Mouse (Mus musculus) layer of hippocampus, adult 2 months (tissue): ENCODE results near the gene Eef1e1. TPM values are rescaled to one million over a fixed set of nuclear protein-coding genes. Genes with fewer than 3 reads are reported as not detected.
A peak's percentile ranks its signal among the peaks of the same experiment; 100 is the strongest.
"Not testable (repeated sequence)": the region's sequence is repeated elsewhere in the genome, so short reads cannot be mapped to it uniquely, and the experiment has no call there.

ENCODE experiments used
- DNase-seq, 2 experiments: peaks; one replicate each; pipeline ENCODE4 v3.0.0; 2022; ENCODE audit warnings: low spot score in 2 of 2
- H3K27ac ChIP-seq: fragments of 200-600 bp; 2 replicates; pipeline ENCODE4 v1.8.1; 2022
- H3K4me3 ChIP-seq: fragments of 200-600 bp; 2 replicates; pipeline ENCODE4 v1.8.1; 2022; ENCODE audit warnings: mild to moderate bottlenecking
- CTCF ChIP-seq: fragments of 200-600 bp; conservative IDR thresholded peaks from 2 replicates; pipeline ENCODE4 v1.8.1; 2022; ENCODE audit warnings: antibody characterized with exemption, mild to moderate bottlenecking, moderate library complexity
- long read RNA-seq, 2 experiments: library from polyadenylated mRNA; stranded (forward); transcript quantifications; one replicate each; pipeline ENCODE4 v2.0.0; 2021; ENCODE audit warnings: borderline mapping rate in 2 of 2
- total RNA-seq, 2 experiments: library from RNA; stranded (reverse); gene quantifications; 2 replicates each; pipeline ENCODE4 v1.2.3; 2021

The Eef1e1 gene
- total RNA-seq = 10 to 100 TPM; 30.0 to 30.6 TPM
- long read RNA-seq, experiment 1, transcript Eef1e1-201 (4 exons, 2,553 nt) = major isoform, 23 of 28 reads
- long read RNA-seq, experiment 1, partial matches to known transcripts = 3 of 28 reads
- long read RNA-seq, experiment 1, other reads (novel, unspliced or antisense) = 2 of 28 reads
- long read RNA-seq, experiment 2, transcript Eef1e1-201 (4 exons, 2,553 nt) = major isoform, 24 of 29 reads
- long read RNA-seq, experiment 2, partial matches to known transcripts = 3 of 29 reads
- long read RNA-seq, experiment 2, other reads (novel, unspliced or antisense) = 0 of 29 reads

DNA sequence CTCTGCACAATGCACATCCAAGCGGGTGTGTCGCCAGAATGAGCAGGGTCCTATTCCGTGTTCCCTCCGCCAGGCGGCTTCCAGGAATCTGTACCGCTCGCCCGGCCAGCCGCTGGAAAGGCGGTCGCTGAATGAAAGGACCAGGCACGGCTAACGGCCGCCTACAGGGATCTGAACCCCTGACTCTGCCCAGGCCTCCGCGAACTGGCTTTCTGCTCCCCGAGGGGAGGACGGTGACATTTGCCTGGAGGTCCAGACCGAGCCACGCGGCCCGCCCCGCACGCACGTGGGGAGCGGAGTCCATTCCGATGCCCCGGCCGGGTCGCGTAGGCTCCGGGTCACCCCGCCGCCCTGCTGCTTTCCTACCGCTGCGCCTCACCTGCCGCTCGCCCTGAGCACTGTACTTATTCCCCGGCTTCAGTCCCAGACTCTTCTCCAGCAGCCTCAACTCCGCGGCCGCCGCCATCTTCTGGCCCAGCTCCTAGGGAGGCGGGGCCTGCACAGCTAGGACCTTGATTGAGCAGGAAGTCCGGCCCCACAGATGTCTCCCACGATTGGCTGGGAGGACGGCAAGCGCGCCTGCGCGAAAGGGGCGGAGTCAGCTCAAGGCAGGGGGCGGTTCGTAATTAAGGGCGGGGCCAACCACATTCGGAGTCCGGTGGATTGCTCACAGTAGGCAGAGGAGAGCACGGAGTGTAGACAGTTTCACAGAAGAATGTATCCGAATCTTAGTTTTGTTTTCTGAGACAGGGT is at the start of gene Eef1e1:
Gene Eef1e1 (minus strand): TSS at position 531 of the 753 bp plus-strand sequence.
- Histone ChIP-seq H3K4me3 (peak within 1 kb of the TSS; percentile 99), H3K27ac (peak within 1 kb of the TSS; percentile 87)
- TF ChIP-seq CTCF = peak; percentile 86
- DNase-seq = peak; percentile 95 to 97

DNA sequence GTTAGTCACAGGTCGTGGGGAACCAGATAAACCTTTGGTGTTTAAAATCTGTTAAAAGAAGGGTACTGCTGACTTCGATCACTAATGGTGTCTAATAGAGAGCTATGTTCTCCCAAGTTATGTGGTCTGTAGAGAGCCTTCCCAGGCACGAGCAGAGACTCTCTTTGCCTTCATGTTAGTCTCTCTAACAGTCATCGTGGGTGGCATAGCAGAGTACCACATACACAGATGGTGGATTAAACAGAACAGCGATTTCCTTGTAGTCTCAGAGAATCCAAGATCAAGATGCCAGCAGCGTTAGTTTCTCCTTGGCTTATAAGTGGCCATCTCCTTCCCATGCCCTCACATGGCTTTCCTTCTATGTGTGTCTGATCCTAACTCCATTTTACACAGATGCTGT is 32.0 kb upstream of the Eef1e1 start:
- no peak for TF ChIP-seq CTCF
- Histone ChIP-seq H3K27ac (no peak overlapping the region), H3K4me3 (no peak overlapping the region)
- no peak for DNase-seq

DNA sequence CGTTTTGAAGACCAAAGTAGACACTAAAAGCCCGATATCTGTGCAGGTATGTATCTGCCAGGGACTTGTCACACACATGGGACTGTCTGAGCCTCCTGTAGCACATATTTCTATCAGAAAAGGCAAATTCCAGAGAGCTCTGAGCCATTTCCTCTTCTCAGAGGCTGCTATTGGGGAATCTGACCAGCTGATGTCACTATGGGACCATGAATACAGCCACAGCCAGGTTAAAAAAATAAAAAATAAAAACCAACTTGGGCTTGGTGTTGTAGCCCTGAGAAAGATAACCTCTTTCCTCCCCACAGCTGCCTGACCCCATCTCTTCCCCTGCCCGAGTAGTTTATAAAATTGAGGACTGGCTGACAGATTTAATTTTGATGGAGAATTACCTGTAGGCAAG is 31.2 kb upstream of the Eef1e1 start:
- Histone ChIP-seq H3K27ac (no peak overlapping the region), H3K4me3 (no peak overlapping the region)
- peak; percentile 16 to 51 for DNase-seq
- TF ChIP-seq CTCF = peak; percentile 85

DNA sequence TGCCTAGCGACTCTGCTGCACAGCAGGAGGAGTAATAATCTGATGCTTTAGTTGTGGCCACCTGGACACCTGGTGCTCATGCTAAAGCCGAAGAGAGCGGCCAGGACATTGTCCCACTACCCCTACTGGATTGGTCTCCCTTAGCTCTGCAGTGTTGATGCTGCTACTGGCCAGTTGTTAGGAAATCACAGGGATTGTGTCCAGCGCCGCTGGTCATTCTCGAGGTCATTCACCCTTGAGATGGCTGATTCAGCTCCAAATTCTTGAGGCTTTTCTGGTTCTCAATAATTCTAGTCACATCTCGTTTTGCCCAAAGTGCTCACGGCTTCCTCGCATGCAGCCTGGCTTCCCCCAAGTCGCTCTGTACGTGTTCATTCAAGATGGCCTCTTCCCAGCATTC is 29.9 kb upstream of the Eef1e1 start:
- no peak overlapping the region for H3K4me3 ChIP-seq
- no peak for TF ChIP-seq CTCF
- no peak for DNase-seq
- H3K27ac ChIP-seq = no peak overlapping the region

DNA sequence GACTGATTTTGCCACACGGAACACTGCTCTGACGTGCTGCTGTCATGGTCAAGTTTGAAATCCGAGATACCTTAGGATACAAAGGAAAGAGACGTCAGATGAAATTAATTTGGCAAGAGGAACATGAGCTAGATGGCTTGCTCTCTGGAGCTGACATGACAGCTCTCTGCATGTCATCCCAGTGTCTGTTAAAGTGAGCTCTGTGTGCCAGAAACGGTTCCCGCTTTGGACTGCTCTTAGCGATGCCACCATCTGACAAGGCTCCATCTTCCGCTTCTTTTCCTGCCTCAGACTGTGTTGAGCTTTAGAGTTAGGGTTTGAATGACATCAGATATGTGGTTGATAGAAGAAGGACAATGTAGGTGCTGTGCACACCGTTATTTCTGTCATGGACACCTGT is 13.5 kb upstream of the Eef1e1 start:
- TF ChIP-seq CTCF = no peak
- Histone ChIP-seq H3K27ac (no peak overlapping the region), H3K4me3 (no peak overlapping the region)
- DNase-seq = no peak

DNA sequence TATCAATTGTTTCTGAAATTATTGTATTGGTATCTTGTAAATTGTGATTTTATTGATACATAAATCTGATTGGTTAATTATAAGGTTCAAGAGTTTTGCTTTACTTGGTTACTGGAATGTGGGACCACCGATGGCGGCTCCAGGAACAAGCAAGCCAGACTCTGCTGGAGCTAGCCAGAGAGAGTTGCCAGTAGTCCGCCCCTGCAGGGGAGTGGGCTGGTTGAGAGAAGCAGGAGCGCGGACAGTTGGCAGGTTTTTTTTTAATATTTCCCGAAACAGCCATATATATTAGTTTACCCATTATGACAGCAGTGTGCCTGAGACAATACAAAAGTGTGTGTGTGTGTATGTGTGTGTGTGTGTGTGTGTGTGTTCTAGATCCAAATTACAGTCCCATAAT is 12.6 kb upstream of the Eef1e1 start:
- DNase-seq, H3K27ac ChIP-seq, H3K4me3 ChIP-seq: not testable (repeated sequence)

- no peak for TF ChIP-seq CTCF
- DNase-seq = no peak
- no peak overlapping the region for H3K27ac ChIP-seq
These were observed 11.2 kb upstream of the Eef1e1 start for GRCm38 (mm10) chr13:38670051-38670450.

GRCm38 (mm10) chr13:38668514-38668913 is 9.7 kb upstream of the Eef1e1 start:
- H3K4me3 ChIP-seq = no peak overlapping the region
- TF ChIP-seq CTCF = peak; percentile 74
- DNase-seq = no peak
- H3K27ac ChIP-seq = no peak overlapping the region

More at GRCm38 (mm10) chr13:38670051-38670450, 11.2 kb upstream of the Eef1e1 start:
- no peak overlapping the region for H3K4me3 ChIP-seq

GRCm38 (mm10) chr13:38664753-38665152 is 5.9 kb upstream of the Eef1e1 start:
- Histone ChIP-seq H3K4me3 (no peak overlapping the region), H3K27ac (no peak overlapping the region)
- DNase-seq = no peak
- TF ChIP-seq CTCF = no peak

DNA sequence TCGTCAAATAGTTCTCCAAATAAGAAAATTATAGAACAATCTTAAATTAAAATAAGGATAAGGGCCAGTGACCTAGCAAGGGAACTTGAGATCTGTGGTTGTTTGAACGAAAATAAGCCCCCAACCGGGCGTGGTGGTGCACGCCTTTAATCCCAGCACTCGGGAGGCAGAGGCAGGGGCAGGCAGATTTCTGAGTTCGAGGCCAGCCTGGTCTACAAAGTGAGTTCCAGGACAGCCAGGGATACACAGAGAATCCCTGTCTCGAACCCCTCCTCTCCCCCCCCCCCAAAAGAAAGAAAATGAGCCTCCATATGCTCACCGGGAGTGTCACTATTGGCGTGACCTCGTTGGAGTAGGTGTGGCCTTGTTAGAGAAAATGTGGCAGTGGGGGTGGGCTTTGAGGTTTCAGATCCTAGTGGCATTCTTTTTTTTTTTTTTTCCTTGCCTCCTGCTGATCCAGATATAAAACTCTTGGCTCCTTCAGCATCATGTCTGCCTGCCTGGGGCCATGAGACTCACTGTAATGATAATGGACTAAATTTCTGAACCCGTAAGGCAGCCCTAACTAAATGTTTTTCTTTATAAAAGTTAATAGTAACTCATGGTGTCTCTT is 772 bp upstream of the Eef1e1 start:
- no peak for TF ChIP-seq CTCF
- no peak overlapping the region for H3K27ac ChIP-seq

GRCm38 (mm10) chr13:38657865-38658264 is 993 bp downstream of the Eef1e1 start:
- TF ChIP-seq CTCF = no peak
- DNase-seq = no peak
- Histone ChIP-seq H3K4me3 (peak overlapping the region; percentile 99), H3K27ac (no peak overlapping the region)

More for the DNA sequence above, 772 bp upstream of the Eef1e1 start:
- no peak for DNase-seq
- no peak overlapping the region; the same call in 1 of the 2 replicates for H3K4me3 ChIP-seq

GRCm38 (mm10) chr13:38650292-38650691 is 8.6 kb downstream of the Eef1e1 start:
- no peak for TF ChIP-seq CTCF
- DNase-seq = no peak
- Histone ChIP-seq H3K27ac (no peak overlapping the region), H3K4me3 (no peak overlapping the region)

DNA sequence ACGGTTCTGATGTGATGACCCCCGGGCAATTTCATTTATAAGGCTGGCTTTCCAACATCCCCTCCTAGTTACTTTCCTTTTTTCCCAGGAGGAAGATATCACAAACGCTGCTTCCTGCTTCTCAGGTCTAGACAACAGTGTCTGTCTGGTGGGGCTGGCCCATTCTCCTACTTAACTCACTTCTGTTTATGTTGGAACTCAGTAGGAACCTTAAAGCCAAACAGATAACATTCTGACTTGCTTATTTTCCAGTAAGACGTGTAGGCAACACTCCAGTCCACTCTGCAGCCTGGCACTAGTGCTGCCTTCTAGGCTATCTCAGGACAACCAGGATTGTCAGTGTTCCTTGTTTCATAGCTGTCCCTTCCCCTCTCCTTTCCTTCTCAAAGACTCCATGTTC is 9.8 kb downstream of the Eef1e1 start:
- H3K4me3 ChIP-seq = no peak overlapping the region
- TF ChIP-seq CTCF = no peak
- DNase-seq = no peak
- no peak overlapping the region for H3K27ac ChIP-seq
